In genomic region chr17:13308344-13308743, GRCm38 (mm10) we compare ENCODE assay signal across 16 mouse cellular contexts. TPM values are rescaled to one million over a fixed set of nuclear protein-coding genes. Genes with fewer than 3 reads are reported as not detected.
DNase-seq lines count a peak whose midpoint lies in the region; ATAC-seq and TF ChIP-seq lines count a peak whose summit lies in the region.
"Not testable (repeated sequence)": the region's sequence is repeated elsewhere in the genome, so short reads cannot be mapped to it uniquely, and the experiment has no call there.
"Had no signal": no experiment of that assay in that cellular context is flagged by ENCODE, and none has a peak within 500 bp of the region (broad histone marks: within the 10 kb centered on the region; RNA-seq: fewer than 3 reads in every experiment).

No protein-coding gene starts in this region.

- POLR2A ChIA-PET in Patski (lab: Charles Lee): not testable (repeated sequence)

- H3K27ac ChIP-seq in hindbrain, embryonic 14.5 days; kidney, embryonic 15.5 days; lung, embryonic 14.5 days (ENCODE audit: low read depth); stomach, embryonic 15.5 days: not testable (repeated sequence)

- not testable (repeated sequence) for H3K4me3 ChIP-seq in hindbrain, embryonic 14.5 days (replicated peaks; ENCODE audit: low read length); kidney, embryonic 15.5 days (replicated peaks); lung, embryonic 14.5 days (ENCODE audit: low read depth, low read length); stomach, embryonic 15.5 days (replicated peaks)

- H3K27me3 ChIP-seq in Patski; hindbrain, embryonic 14.5 days (ENCODE audit: control insufficient read depth, insufficient read depth, low read length); kidney, embryonic 15.5 days; lung, embryonic 14.5 days (ENCODE audit: insufficient read depth, low read length); stomach, embryonic 15.5 days (replicated peaks): not testable (repeated sequence)

- not testable (repeated sequence) for DNase-seq in Patski (ENCODE audit: low read depth, low spot score); lung, embryonic 14.5 days
- DNase-seq in hindbrain, embryonic 14.5 days (ENCODE audit: low spot score): peak; percentile 20
- peak; percentile 64 for DNase-seq in kidney, adult 11 months
- DNase-seq in kidney, postnatal 36 days: peak; percentile 35 to 42

- H3K4me1 ChIP-seq in hindbrain, embryonic 14.5 days (replicated peaks; ENCODE audit: control insufficient read depth, insufficient read depth, low read length); kidney, embryonic 15.5 days; lung, embryonic 14.5 days (ENCODE audit: insufficient read depth); stomach, embryonic 15.5 days: not testable (repeated sequence)

- 84% methylated on average over 5 of the region's 5 CpGs for WGBS in hindbrain, embryonic 14.5 days
- 82% methylated on average over 5 of the region's 5 CpGs for WGBS in kidney, embryonic 15.5 days
- 82% methylated on average over 5 of the region's 5 CpGs for WGBS in lung, embryonic 14.5 days
- 82% methylated on average over 5 of the region's 5 CpGs for WGBS in stomach, embryonic 15.5 days

- CTCF ChIA-PET in Patski (lab: Charles Lee): not testable (repeated sequence)

- H3K9me3 ChIP-seq in hindbrain, embryonic 14.5 days (ENCODE audit: control insufficient read depth, low read length): peaks cover 28% of the 10 kb centered on the region
- H3K9me3 ChIP-seq in kidney, embryonic 15.5 days (replicated peaks): peaks cover 24% of the 10 kb centered on the region
- H3K9me3 ChIP-seq in lung, embryonic 14.5 days (ENCODE audit: low read depth, low read length): peaks cover 25% of the 10 kb centered on the region
- H3K9me3 ChIP-seq in stomach, embryonic 15.5 days: not testable (repeated sequence)

- TF ChIP-seq CTCF in Patski (IDR thresholded peaks at IDR 0.05); lung, embryonic 14.5 days (IDR thresholded peaks at IDR 0.05; ENCODE audit: low read depth): not testable (repeated sequence)

- not testable (repeated sequence) for H3K4me2 ChIP-seq in hindbrain, embryonic 14.5 days (replicated peaks); kidney, embryonic 15.5 days; lung, embryonic 14.5 days; stomach, embryonic 15.5 days

- in situ Hi-C loops in Patski (cut with MboI; ENCODE audit: low pct_unique_long_range_greater_than_20kb): not testable (repeated sequence)

- not testable (repeated sequence) for H3K36me3 ChIP-seq in hindbrain, embryonic 14.5 days (replicated peaks; ENCODE audit: control insufficient read depth, insufficient read depth); kidney, embryonic 15.5 days; lung, embryonic 14.5 days (ENCODE audit: insufficient read depth); stomach, embryonic 15.5 days

- not testable (repeated sequence) for H3K9ac ChIP-seq in hindbrain, embryonic 14.5 days; kidney, embryonic 15.5 days; lung, embryonic 14.5 days; stomach, embryonic 15.5 days

- ATAC-seq in Patski: peak; percentile 45
- ATAC-seq in hindbrain, embryonic 14.5 days (ENCODE audit: low FRiP score): not testable (repeated sequence)
- peak; percentile 64 for ATAC-seq in kidney, embryonic 15.5 days (replicated peaks; ENCODE audit: low FRiP score)
- ATAC-seq in lung, embryonic 14.5 days (ENCODE audit: insufficient read depth): peak; percentile 23; the same call in 1 of the 2 replicates
- peak; percentile 8; the same call in 1 of the 2 replicates for ATAC-seq in stomach, embryonic 15.5 days (ENCODE audit: insufficient read depth, low FRiP score, low read depth)

RNA-seq across cellular contexts. Expression of gene Tcp10c, which starts 46.0 kb away (rescaled TPM):
- polyA plus RNA-seq in Patski (2021): 0.08 TPM
- 0.16 TPM in 1 of 2 replicates, not detected in the other for polyA plus RNA-seq in hindbrain, embryonic 14.5 days (2014; fragmentation: Nextera tagmentation; extraction: Ambion mirVana)
- polyA plus RNA-seq in kidney, embryonic 15.5 days (2015; fragmentation: Nextera tagmentation; extraction: Ambion mirVana): not detected in 2 replicates
- not detected in 2 replicates for polyA plus RNA-seq in lung, embryonic 14.5 days (2014; fragmentation: Nextera tagmentation; extraction: Ambion mirVana)
- not detected in 2 replicates for polyA plus RNA-seq in stomach, embryonic 15.5 days (2015; fragmentation: Nextera tagmentation; extraction: Ambion mirVana)
- polyA plus RNA-seq: CD4-positive, CD25-positive, alpha-beta regulatory T cell, adult 4 months; embryonic facial prominence, embryonic 15.5 days; forebrain, embryonic 14.5 days; frontal cortex, adult 2 months; heart, postnatal 0 days; hindbrain, postnatal 0 days; limb, embryonic 13.5 days; liver, embryonic 12.5 days; midbrain, embryonic 12.5 days had no signal
